Mouse (Mus musculus): ENCODE results near the gene Sh3d21. TPM values are rescaled to one million over a fixed set of nuclear protein-coding genes. Genes with fewer than 3 reads are reported as not detected.

The Sh3d21 gene
- total and polyA plus RNA-seq, 3 experiments: 0.27 to 0.69 (median 0.53) TPM

DNA sequence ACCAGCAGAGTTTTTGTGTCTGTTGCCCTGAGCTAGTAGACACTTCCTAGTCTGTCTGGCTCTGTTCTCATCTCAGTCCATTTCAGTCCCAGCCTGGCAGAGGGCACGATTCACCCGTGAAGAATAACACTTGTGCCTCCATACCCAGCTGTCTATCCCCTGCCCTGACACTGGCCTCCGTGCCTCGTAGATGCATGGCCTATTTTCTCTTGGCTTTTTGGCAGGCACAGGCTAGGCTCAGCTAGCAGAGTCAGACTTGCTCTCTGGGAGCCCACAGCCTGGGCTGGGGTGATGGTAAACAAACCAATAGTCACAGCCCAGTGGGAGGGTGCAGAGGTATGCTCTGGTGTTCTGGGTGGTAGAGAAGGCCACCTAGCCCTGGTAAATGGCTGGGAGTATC is 50.0 kb downstream of the Sh3d21 start:
- H3K27me3 ChIP-seq (ENCODE audit: insufficient read depth, low read length): no peaks in the 10 kb centered on the region
- no peak overlapping the region for H3K4me3 ChIP-seq (ENCODE audit: low read depth, low read length)
- no peak for ATAC-seq (ENCODE audit: extremely low read depth, insufficient number of reproducible peaks, low FRiP score, poor library complexity, severe bottlenecking)
- DNase-seq (ENCODE audit: low spot score): no peak
- TF ChIP-seq GATA1 (IDR thresholded peaks at IDR 0.05; ENCODE audit: borderline replicate concordance, low read length): no peak
- no peak for TF ChIP-seq POLR2AphosphoS5 (IDR thresholded peaks at IDR 0.05; ENCODE audit: insufficient replicate concordance, low read depth, low read length)
- TF ChIP-seq GATA2 (IDR thresholded peaks at IDR 0.05; ENCODE audit: borderline replicate concordance, low read depth, low read length): no peak
- TF ChIP-seq CTCF (IDR thresholded peaks at IDR 0.05; ENCODE audit: low read depth, low read length): no peak
- no peak for TF ChIP-seq TAL1 (conservative IDR thresholded peaks at IDR 0.05; ENCODE audit: low read depth, low read length)
- peaks cover 74% of the 10 kb centered on the region for H3K36me3 ChIP-seq (replicated peaks)
- no peaks in the 10 kb centered on the region for H3K9me3 ChIP-seq (replicated peaks)
- peaks cover 26% of the 10 kb centered on the region for H3K4me1 ChIP-seq (ENCODE audit: insufficient read depth, low read depth, low read length)

DNA sequence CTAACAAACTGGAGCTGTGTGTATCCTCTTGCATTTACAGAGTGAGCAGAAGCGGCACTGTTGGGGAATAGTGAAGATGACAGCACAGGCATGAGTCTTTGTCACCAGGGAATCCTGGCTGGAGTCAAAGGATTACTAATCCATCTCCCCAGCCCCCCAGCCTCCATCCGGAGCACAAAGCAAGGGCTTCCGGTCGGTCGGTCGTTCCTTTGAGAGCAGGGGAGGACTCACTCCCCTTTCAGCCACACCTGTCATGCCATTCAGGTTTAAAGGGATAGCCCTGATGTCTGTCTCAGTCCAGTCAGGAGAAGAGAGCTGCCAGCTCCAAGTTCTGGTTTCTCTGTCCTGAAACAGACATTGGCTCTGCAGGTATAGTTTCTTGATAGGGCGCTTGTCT is 52.1 kb downstream of the Sh3d21 start:
- ATAC-seq (ENCODE audit: extremely low read depth, insufficient number of reproducible peaks, low FRiP score, poor library complexity, severe bottlenecking): no peak
- H3K4me3 ChIP-seq (ENCODE audit: low read depth, low read length): peak overlapping the region; percentile 45; the same call in 1 of the 2 replicates

DNA sequence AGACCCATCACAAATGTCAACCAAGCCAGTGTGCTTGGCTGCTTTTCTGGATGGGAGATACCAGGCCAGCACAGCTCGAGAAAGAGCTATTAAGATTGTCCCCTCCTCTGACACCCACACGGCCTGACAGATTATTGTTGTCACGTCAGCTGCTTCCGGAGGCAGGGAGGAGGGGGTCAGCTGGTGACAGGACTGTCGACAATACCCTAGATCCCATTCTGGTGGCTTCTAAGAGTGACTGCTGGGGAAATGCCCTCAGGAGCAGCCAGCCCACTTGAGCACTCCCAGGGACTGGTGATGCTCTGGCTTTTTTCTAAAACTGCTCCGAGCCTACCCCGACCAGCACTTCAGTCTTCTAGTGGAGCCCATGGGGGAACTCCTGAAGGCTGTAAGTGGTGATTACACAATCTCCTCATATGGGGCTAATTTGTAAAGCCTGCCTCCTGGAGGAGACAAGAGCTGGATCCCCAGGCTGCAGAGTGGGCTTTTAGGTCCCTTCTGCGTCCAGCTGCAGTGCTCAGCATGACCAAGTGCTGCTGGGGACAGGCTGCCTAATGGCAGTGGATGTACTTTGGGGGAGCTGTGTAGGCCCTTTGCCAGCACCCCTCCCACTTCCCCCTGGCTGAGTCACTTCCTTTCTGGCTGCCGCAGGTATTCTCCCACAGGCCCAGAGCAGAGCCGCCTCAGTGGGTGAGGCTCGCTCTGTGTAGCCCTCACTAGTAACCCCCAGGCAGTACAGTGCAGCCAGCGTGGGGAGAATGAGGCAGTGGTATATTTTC is 52.7 kb downstream of the Sh3d21 start:
- H3K4me3 ChIP-seq (ENCODE audit: low read depth, low read length): peak overlapping the region; percentile 45; the same call in 1 of the 2 replicates
- H3K36me3 ChIP-seq (replicated peaks): peaks cover 77% of the 10 kb centered on the region
- DNase-seq (ENCODE audit: low spot score) (peak; percentile 62), ATAC-seq (ENCODE audit: extremely low read depth, insufficient number of reproducible peaks, low FRiP score, poor library complexity, severe bottlenecking) (peak; percentile 86)
- TF ChIP-seq GATA2 (IDR thresholded peaks at IDR 0.05; ENCODE audit: borderline replicate concordance, low read depth, low read length): no peak
- TF ChIP-seq POLR2AphosphoS5 (IDR thresholded peaks at IDR 0.05; ENCODE audit: insufficient replicate concordance, low read depth, low read length): no peak
- no peak for TF ChIP-seq TAL1 (conservative IDR thresholded peaks at IDR 0.05; ENCODE audit: low read depth, low read length)
- no peak for TF ChIP-seq GATA1 (IDR thresholded peaks at IDR 0.05; ENCODE audit: borderline replicate concordance, low read length)
- no peak for TF ChIP-seq CTCF (IDR thresholded peaks at IDR 0.05; ENCODE audit: low read depth, low read length)
- peaks cover 37% of the 10 kb centered on the region for H3K4me1 ChIP-seq (ENCODE audit: insufficient read depth, low read depth, low read length)
- no peaks in the 10 kb centered on the region for H3K27me3 ChIP-seq (ENCODE audit: insufficient read depth, low read length)
- no peaks in the 10 kb centered on the region for H3K9me3 ChIP-seq (replicated peaks)

More for the DNA sequence above, 52.1 kb downstream of the Sh3d21 start:
- TF ChIP-seq POLR2AphosphoS5 (IDR thresholded peaks at IDR 0.05; ENCODE audit: insufficient replicate concordance, low read depth, low read length) (no peak), TAL1 (conservative IDR thresholded peaks at IDR 0.05; ENCODE audit: low read depth, low read length) (no peak), CTCF (IDR thresholded peaks at IDR 0.05; ENCODE audit: low read depth, low read length) (no peak), GATA1 (IDR thresholded peaks at IDR 0.05; ENCODE audit: borderline replicate concordance, low read length) (no peak), GATA2 (IDR thresholded peaks at IDR 0.05; ENCODE audit: borderline replicate concordance, low read depth, low read length) (no peak)
- no peak for DNase-seq (ENCODE audit: low spot score)
- H3K36me3 ChIP-seq (replicated peaks): peaks cover 77% of the 10 kb centered on the region
- H3K9me3 ChIP-seq (replicated peaks): no peaks in the 10 kb centered on the region
- H3K4me1 ChIP-seq (ENCODE audit: insufficient read depth, low read depth, low read length): peaks cover 33% of the 10 kb centered on the region
- no peaks in the 10 kb centered on the region for H3K27me3 ChIP-seq (ENCODE audit: insufficient read depth, low read length)

DNA sequence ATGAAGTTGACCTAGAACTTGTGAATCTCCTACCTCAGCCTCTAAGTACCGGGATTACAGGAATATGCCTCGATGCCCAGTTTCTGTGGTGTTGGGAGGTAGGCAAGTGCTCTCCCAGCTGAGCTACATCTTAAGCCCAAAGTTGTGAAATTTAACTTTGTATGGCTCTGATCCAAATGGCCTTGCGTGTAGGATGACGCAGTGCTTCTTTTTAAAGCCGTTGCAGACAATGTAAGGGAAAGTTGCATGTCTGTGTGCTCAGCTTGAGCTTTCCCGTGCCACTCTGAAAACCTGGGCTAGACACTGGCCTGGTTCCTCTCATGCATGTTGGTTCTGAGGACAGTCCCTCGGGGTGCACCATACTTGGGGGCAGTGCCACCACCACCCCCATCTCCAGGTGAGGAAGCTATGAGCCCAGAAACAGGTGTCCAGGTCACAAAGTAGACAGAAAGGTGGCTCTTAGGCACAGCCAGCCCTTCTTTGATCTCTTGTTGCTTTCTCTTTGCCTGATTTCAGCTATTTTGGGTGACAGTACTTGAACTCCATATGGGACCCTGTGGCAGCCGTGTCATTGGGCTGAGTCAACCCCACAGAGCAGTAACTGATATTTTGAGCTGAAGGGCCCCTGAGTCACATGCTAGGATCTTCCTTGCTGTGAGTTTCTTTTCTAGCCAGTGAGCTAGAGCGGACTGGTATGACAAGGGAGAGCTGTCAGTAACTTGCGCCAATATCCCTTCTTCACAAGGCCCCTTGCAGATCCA is 53.5 kb downstream of the Sh3d21 start:
- H3K27me3 ChIP-seq (ENCODE audit: insufficient read depth, low read length): no peaks in the 10 kb centered on the region
- no peaks in the 10 kb centered on the region for H3K9me3 ChIP-seq (replicated peaks)
- TF ChIP-seq TAL1 (conservative IDR thresholded peaks at IDR 0.05; ENCODE audit: low read depth, low read length) (no peak), POLR2AphosphoS5 (IDR thresholded peaks at IDR 0.05; ENCODE audit: insufficient replicate concordance, low read depth, low read length) (no peak), GATA2 (IDR thresholded peaks at IDR 0.05; ENCODE audit: borderline replicate concordance, low read depth, low read length) (no peak), CTCF (IDR thresholded peaks at IDR 0.05; ENCODE audit: low read depth, low read length) (no peak), GATA1 (IDR thresholded peaks at IDR 0.05; ENCODE audit: borderline replicate concordance, low read length) (no peak)
- H3K4me1 ChIP-seq (ENCODE audit: insufficient read depth, low read depth, low read length): peaks cover 44% of the 10 kb centered on the region
- ATAC-seq (ENCODE audit: extremely low read depth, insufficient number of reproducible peaks, low FRiP score, poor library complexity, severe bottlenecking) (peak; percentile 51), DNase-seq (ENCODE audit: low spot score) (no peak)
- peaks cover 69% of the 10 kb centered on the region for H3K36me3 ChIP-seq (replicated peaks)
- no peak overlapping the region; the same call in 1 of the 2 replicates for H3K4me3 ChIP-seq (ENCODE audit: low read depth, low read length)

DNA sequence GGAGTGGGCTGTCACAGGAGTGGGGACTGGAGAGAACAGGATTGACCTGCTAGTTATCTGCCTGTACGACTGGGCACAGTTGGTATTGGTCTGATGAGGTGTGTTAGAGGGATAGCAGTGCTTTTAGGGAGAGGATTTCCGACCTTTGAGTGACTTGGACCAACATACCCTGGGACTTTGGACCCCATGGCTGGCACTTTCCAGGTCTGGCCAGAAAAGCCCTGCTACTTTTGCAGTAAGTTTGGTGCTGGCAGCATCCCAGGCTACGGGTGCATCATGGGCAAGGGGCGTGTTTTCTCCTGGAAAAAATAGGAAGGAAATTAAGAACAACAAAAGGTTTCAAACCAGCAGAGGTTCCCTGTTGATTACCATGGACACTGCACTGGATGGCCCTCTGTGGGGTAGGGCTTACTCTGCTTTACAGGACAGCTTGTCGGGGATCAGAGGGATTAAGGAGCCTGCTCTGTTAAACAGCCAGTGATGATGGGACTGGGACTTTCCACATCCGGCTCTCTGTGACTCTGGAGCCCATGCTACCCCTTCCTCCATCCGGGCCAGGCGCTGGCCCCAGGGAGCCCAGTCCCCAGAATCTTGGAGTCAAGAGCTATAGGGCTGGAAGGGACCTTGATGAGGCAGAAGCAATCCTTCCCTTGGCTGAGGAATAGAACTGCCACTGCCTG is 55.1 kb downstream of the Sh3d21 start:
- H3K27me3 ChIP-seq (ENCODE audit: insufficient read depth, low read length): no peaks in the 10 kb centered on the region
- DNase-seq (ENCODE audit: low spot score) (no peak), ATAC-seq (ENCODE audit: extremely low read depth, insufficient number of reproducible peaks, low FRiP score, poor library complexity, severe bottlenecking) (no peak)
- peaks cover 56% of the 10 kb centered on the region for H3K36me3 ChIP-seq (replicated peaks)
- peaks cover 54% of the 10 kb centered on the region for H3K4me1 ChIP-seq (ENCODE audit: insufficient read depth, low read depth, low read length)
- no peaks in the 10 kb centered on the region for H3K9me3 ChIP-seq (replicated peaks)
- no peak for TF ChIP-seq CTCF (IDR thresholded peaks at IDR 0.05; ENCODE audit: low read depth, low read length)
- no peak for TF ChIP-seq GATA1 (IDR thresholded peaks at IDR 0.05; ENCODE audit: borderline replicate concordance, low read length)
- no peak for TF ChIP-seq GATA2 (IDR thresholded peaks at IDR 0.05; ENCODE audit: borderline replicate concordance, low read depth, low read length)
- no peak for TF ChIP-seq TAL1 (conservative IDR thresholded peaks at IDR 0.05; ENCODE audit: low read depth, low read length)
- no peak for TF ChIP-seq POLR2AphosphoS5 (IDR thresholded peaks at IDR 0.05; ENCODE audit: insufficient replicate concordance, low read depth, low read length)
- no peak overlapping the region for H3K4me3 ChIP-seq (ENCODE audit: low read depth, low read length)
